Mouse (Mus musculus) monocyte, adult 5-6 weeks (primary cell): ENCODE results near the gene Aldh5a1. TPM values are rescaled to one million over a fixed set of nuclear protein-coding genes. Genes with fewer than 3 reads are reported as not detected.

Source experiments
- ATAC-seq: fragments of 153-309, 156-312 bp; replicated peaks from 2 replicates; pipeline ENCODE4 v1.8.0; 2017; ENCODE audit warnings: mild to moderate bottlenecking; ENCODE audit not compliant: low TSS enrichment, insufficient number of reproducible peaks, severe bottlenecking, poor library complexity, low FRiP score
- total RNA-seq: library from RNA; stranded (forward); fragments of 200-1000, 200-491, 200-594 nt; gene quantifications from 3 replicates; pipeline ENCODE4 v1.2.3, GENCODE M21; 2017

Gene Aldh5a1
- total RNA-seq, 1 experiment from 2014 or later = not detected

DNA sequence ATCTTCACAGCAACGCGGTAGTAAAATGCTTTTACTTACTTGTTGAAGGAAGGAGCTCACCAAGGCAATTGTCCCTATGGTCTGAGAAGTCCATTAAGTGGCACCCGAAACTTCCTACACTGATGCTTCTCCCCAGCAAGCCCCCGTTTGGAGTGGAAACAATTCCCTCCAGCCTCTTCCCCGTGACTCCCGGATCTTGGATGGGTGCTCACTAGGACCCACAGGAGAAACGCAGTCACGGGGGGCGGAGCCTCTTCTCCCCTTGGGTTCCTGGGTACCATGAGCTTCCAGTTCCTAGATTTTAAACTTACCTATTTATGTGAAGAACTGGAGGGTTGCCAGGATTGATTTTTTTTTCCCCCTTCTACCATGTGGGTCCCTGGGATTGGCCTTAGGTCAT is 2.0 kb upstream of the Aldh5a1 start:
- ATAC-seq = no peak

GRCm38 (mm10) chr13:24938683-24939082 is 1.2 kb upstream of the Aldh5a1 start:
- ATAC-seq = peak; percentile 42; the same call in 1 of the 2 replicates

- ATAC-seq = no peak
Measured at GRCm38 (mm10) chr13:24937839-24938166, 342 bp upstream of the Aldh5a1 start.

DNA sequence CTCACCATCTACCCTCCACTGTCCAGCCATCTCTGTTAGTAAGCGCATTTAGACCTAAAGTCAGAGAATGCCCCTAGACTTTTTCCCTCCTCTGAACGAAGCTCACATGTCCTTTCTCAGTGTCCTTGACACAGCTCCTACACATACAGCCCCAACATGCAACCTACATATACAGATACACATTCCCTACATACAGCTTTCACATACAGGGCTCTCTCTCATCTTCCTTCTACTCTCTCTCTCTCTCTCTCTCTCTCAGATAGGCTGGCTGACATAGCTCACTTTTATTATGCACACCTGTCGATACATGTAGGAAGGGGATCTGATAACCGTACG is 721 bp downstream of the Aldh5a1 start:
- no peak for ATAC-seq

DNA sequence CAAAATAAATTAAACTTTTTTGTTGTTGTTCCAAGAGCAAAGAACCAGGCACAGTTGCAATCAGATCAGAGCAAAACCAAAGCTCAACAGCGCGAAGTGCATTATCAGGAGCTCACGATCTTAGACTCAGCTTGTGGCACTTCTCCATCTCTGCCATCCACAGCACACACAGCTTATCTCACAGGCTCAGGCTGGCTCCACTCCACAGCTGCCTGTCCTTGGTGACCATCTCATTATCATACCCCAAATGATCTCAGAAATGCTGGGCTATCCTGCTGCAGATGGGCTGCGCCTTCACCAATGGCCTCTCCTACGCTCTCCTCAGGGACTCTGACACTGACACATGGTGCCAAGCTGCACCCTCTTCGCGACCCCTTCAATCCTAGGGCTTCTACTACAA is 4.3 kb downstream of the Aldh5a1 start:
- ATAC-seq = no peak

- ATAC-seq = no peak
Measured at GRCm38 (mm10) chr13:24930591-24930990, 6.9 kb downstream of the Aldh5a1 start.

GRCm38 (mm10) chr13:24923991-24924390 is 13.5 kb downstream of the Aldh5a1 start:
- ATAC-seq = no peak

DNA sequence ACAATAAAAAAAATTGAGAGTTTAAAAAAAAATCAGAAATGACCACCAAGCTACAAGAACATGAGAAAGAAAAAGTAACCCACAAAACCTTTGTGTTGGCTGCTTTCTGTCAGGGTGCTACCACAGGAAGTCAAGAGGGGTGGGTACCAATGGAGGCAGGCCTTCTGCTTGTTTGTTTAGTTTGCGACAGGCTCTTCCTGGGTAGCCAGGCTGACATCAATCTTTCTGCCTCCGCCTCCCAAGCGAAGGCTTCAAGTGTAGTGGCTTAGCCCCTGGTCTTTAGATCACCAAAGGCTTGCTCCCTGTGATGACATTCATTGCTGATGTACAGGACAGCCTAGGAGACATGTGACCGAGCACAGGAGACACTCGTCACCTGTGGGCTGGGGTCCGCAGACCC is 16.2 kb downstream of the Aldh5a1 start:
- ATAC-seq = no peak

GRCm38 (mm10) chr13:24920333-24920977 is 17.0 kb downstream of the Aldh5a1 start:
- ATAC-seq = no peak

DNA sequence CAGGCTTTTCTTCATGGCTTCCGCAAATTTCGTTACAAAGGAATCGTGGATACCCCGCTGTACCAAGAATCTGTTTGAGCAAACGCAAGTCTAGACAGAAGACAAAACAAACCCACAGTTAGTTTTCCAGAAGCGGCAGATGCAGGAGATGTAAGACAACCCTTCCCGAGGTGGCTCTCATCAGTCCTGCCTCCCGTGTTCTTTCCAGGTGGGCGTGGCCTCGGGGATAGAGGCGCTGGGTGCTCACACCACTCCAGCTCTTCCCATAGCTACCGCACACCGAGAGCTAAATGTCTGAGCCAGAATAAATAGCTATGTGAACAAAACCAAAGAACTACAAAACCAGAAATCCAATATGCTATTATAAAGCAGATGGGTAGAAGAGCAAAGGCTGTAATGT is 21.6 kb downstream of the Aldh5a1 start:
- ATAC-seq = no peak

- no peak for ATAC-seq
Measured at GRCm38 (mm10) chr13:24914915-24915314, 22.5 kb downstream of the Aldh5a1 start.

DNA sequence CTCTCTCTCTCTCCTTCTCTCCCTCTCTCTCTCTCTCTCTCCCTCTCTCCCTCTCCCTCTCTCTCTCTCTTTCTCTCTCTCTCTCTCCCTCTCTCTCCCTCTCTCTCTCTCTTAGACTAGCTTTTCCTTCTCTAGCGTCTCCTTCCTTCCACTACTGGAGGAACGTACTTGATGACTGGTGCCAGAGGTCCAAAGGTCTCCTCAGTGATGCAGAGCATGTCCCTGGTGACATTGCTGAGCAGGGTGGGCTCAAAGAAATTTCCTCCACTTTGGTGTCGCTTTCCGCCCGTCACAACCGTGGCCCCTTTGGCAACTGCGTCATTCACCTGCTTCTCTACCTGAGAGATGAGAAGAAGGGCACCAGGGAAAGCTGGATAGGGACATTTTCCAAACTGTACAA is 23.9 kb downstream of the Aldh5a1 start:
- no peak for ATAC-seq

GRCm38 (mm10) chr13:24909112-24909511 is 28.3 kb downstream of the Aldh5a1 start:
- ATAC-seq = no peak

DNA sequence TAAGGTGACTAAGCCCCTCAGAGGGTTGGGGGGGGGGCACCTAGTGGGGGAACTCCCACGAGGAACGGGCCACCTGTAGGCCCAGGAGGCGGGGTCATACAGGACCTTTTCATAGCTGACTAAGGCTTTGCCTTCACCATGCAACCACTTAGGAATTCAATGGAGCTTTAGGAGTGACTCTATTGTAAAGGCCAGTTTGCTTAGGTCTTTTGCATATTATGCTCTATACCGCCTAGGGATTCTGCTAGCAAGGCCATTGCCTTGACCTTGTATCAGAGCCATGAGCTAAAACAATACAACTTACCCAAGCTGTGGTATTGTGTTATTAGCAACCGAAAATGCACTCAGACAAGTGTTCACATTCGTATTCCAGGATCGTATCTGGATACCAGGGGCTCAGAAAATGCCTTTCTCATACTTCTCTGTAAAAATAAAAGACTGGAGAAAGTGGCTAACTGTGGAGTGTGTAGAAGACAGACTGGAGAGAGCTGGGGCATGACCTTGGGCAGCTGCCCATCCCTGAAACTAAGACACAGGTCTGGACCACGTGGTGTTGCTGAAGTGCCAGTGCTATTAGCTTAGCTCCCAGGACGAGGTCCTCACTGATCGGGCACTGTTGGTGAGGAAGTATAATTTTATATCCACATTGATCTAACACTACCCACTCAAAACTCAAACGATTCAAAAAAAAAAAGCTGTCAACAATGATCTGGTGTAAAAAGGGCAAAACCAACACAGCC is 30.5 kb downstream of the Aldh5a1 start:
- ATAC-seq = no peak

GRCm38 (mm10) chr13:24905422-24905821 is 32.0 kb downstream of the Aldh5a1 start:
- no peak for ATAC-seq

GRCm38 (mm10) chr13:24903412-24903811 is 34.0 kb downstream of the Aldh5a1 start:
- ATAC-seq = no peak

DNA sequence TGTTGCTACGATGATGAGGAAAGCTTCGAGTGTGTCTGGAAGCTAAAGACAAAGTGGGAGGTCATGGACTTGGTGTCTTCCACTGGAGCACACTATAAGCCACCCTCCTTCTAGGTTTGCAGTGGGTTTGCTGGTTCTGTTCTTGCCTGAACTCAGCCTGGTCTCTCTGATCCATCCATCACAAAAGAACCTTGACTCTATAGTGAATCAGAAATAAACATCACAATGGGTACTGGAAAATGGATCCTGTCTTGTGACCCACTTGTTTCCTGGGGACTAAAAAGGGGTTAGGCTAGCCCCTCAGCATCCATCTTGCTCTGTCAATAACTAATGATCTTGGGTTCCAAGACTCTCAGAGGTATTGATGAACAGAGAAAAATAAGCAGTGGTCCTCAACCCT is 35.5 kb downstream of the Aldh5a1 start:
- ATAC-seq = no peak

GRCm38 (mm10) chr13:24893880-24894279 is 43.6 kb downstream of the Aldh5a1 start:
- ATAC-seq = no peak

GRCm38 (mm10) chr13:24892516-24892915 is 44.9 kb downstream of the Aldh5a1 start:
- ATAC-seq = no peak

GRCm38 (mm10) chr13:24889554-24889953 is 47.9 kb downstream of the Aldh5a1 start:
- no peak for ATAC-seq

- ATAC-seq = no peak
Measured at GRCm38 (mm10) chr13:24882411-24882810, 55.0 kb downstream of the Aldh5a1 start.
